Mouse (Mus musculus) hindbrain, embryonic 11.5 days (tissue): ENCODE measurements around the gene Chrnd. TPM values are rescaled to one million over a fixed set of nuclear protein-coding genes. Genes with fewer than 3 reads are reported as not detected.

Source experiments
- ATAC-seq: fragments of 200-750 bp; cut with Nextera tagmentation; 2 replicates; pipeline ENCODE4 v1.8.0; 2017; ENCODE audit warnings: mild to moderate bottlenecking, moderate TSS enrichment, moderate library complexity; ENCODE audit not compliant: low FRiP score
- DNase-seq: peaks from one replicate; pipeline ENCODE4 v3.0.0-alpha.2; 2015; ENCODE audit warnings: low spot score
- H3K27ac ChIP-seq: fragments of 300-500 bp; sonication (generic); 2 replicates; pipeline ENCODE4 v1.5.1; 2014; ENCODE audit warnings: mild to moderate bottlenecking, low read depth, low read length
- H3K27me3 ChIP-seq: fragments of 300-500 bp; sonication (generic); 2 replicates; pipeline ENCODE4 v1.6.1; 2014; ENCODE audit warnings: mild to moderate bottlenecking, low read length, moderate library complexity, mixed read lengths; ENCODE audit not compliant: control insufficient read depth, insufficient read depth
- H3K36me3 ChIP-seq: fragments of 300-500 bp; sonication (generic); 2 replicates; pipeline ENCODE4 v1.6.1; 2014; ENCODE audit warnings: mild to moderate bottlenecking, low read length, moderate library complexity, mixed read lengths; ENCODE audit not compliant: control insufficient read depth, insufficient read depth
- H3K4me1 ChIP-seq: fragments of 300-500 bp; sonication (generic); replicated peaks from 2 replicates; pipeline ENCODE4 v1.6.1; 2014; ENCODE audit warnings: low read length, mixed read lengths; ENCODE audit not compliant: control insufficient read depth, insufficient read depth
- H3K4me2 ChIP-seq: fragments of 300-500 bp; sonication (generic); replicated peaks from 2 replicates; pipeline ENCODE4 v1.6.1; 2014; ENCODE audit warnings: mild to moderate bottlenecking, low read depth, low read length
- H3K4me3 ChIP-seq: fragments of 300-500 bp; sonication (generic); 2 replicates; pipeline ENCODE4 v1.5.1; 2014; ENCODE audit warnings: low read depth, low read length
- H3K9ac ChIP-seq: fragments of 300-500 bp; sonication (generic); 2 replicates; pipeline ENCODE4 v1.6.1; 2014; ENCODE audit warnings: low read depth, low read length
- H3K9me3 ChIP-seq: fragments of 300-500 bp; sonication (generic); 2 replicates; pipeline ENCODE4 v1.6.1; 2016; ENCODE audit warnings: low read length; ENCODE audit not compliant: control insufficient read depth
- WGBS: fragments of 180-500 bp; shearing (Covaris S2); extraction: QIAGEN DNeasy Blood & Tissue Kit; methylation state at CpG from one replicate; pipeline ENCODE4 v1.1.7; 2014; 5-methylcytosine and 5-hydroxymethylcytosine counted together
- polyA plus RNA-seq: library from polyadenylated mRNA; unstranded; fragments of >200 nt; fragmentation: Nextera tagmentation; extraction: Ambion mirVana; gene quantifications from 2 replicates; pipeline ENCODE4 v1.2.1, GENCODE M21; 2014

Chrnd gene
- polyA plus RNA-seq, 1 experiment from 2014 or later, result not detected

DNA sequence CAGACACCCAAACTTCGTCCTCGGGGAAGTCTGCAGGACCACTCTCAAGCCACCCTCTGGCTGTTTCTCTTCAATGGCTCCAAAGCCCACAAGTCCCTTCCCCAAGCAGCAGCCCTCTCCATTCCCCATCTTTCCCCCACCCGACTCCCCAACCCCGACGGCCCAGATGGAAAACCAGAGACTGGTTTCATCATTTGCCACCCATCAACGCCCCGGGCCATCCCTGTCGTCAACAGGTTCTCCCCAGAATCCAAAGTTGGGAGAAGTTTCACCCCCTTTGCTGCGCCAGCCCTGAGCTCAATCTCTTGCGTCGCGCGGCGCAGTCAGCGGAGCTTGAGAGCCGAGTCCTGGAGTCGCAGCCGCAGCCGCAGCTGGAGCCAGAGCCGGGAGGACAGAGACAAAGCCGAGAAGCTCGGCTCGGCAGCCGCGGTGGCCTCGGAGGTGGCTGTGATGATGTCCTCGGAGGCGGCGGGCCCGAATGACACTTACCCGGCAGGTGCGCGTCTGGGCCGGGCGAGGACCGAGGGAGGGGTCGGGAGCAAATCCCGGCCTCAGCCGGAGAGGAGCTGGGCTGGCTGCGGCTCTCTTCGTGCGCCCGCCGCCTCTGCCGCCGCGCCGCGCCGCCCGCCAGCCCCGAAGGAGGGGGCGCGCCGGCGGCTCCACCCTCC is 34.7 kb upstream of the Chrnd start:
- Histone ChIP-seq H3K9ac (peak overlapping the region; percentile 50), H3K27ac (no peak overlapping the region), H3K4me1 (peaks cover 8% of the 10 kb centered on the region; the same call in 1 of the 2 replicates), H3K9me3 (no peaks in the 10 kb centered on the region), H3K4me2 (peak overlapping the region; percentile 74), H3K27me3 (peaks cover 79% of the 10 kb centered on the region), H3K4me3 (peak overlapping the region; percentile 41), H3K36me3 (no peaks in the 10 kb centered on the region)
- WGBS, result under 1% methylated on average over 42 of the region's 56 CpGs
- DNase-seq (peak; percentile 74), ATAC-seq (peak; percentile 37; the same call in 1 of the 2 replicates)

DNA sequence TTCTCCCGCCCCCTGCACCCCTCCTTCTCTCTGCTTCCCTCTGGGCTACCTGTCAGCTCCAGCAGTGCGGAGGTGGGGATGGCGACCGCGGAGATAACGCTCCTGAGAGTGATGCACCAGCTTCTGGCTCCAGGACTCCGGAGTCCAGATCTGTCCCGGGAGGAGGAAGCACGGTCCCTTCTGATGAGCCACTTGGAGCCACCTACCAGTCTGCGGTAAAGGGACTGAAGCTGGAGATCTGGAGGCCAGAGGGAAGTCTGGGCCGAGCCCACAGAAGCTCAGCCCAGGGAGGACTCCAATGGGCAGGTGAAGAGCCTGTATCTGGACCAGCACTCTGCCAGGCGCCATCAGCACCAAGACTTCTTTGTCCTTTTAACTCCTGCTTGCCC is 34.2 kb upstream of the Chrnd start, which contains the start of gene Ecel1:
Gene Ecel1, minus strand, starts transcription at position 323 of the 389 bp plus-strand sequence.
- Histone ChIP-seq H3K4me1 (peaks cover 8% of the 10 kb centered on the region; the same call in 1 of the 2 replicates), H3K9ac (peak within 1 kb of the TSS; percentile 50), H3K9me3 (no peaks in the 10 kb centered on the region), H3K27me3 (peaks cover 76% of the 10 kb centered on the region), H3K27ac (no peak within 1 kb of the TSS), H3K4me3 (peak within 1 kb of the TSS; percentile 41), H3K36me3 (no peaks in the 10 kb centered on the region), H3K4me2 (peak within 1 kb of the TSS; percentile 74)
- peak; percentile 43 for DNase-seq
- WGBS, result 3% methylated on average over 12 of the region's 12 CpGs
- peak; percentile 39; the same call in 1 of the 2 replicates for ATAC-seq

DNA sequence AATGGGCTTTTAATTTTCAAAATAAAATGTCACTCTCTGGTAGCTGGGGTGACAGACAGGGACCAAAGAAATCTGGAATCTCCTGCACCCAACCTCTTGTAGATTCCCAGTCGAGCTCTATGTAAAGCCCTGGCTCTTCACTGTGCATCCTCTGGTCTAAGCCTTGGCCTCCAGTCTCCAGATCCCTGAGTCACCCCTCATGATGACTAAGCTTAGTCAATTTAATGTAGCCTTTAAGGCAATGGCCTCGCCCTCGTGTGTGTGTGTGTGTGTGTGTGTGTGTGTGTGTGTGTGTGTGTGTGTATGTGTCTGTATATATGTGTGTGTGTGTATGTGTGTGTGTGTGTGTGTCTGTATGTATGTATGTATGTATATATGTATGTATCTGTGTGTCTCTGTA is 31.0 kb upstream of the Chrnd start:
- ATAC-seq, result no peak
- Histone ChIP-seq H3K4me3 (no peak overlapping the region), H3K27ac (no peak overlapping the region), H3K27me3 (peaks cover 44% of the 10 kb centered on the region), H3K4me1 (peaks cover 4% of the 10 kb centered on the region; the same call in 1 of the 2 replicates), H3K4me2 (no peak overlapping the region), H3K36me3 (no peaks in the 10 kb centered on the region), H3K9me3 (no peaks in the 10 kb centered on the region), H3K9ac (no peak overlapping the region)
- no peak for DNase-seq
- WGBS, result 86% methylated on average over 3 of the region's 3 CpGs

DNA sequence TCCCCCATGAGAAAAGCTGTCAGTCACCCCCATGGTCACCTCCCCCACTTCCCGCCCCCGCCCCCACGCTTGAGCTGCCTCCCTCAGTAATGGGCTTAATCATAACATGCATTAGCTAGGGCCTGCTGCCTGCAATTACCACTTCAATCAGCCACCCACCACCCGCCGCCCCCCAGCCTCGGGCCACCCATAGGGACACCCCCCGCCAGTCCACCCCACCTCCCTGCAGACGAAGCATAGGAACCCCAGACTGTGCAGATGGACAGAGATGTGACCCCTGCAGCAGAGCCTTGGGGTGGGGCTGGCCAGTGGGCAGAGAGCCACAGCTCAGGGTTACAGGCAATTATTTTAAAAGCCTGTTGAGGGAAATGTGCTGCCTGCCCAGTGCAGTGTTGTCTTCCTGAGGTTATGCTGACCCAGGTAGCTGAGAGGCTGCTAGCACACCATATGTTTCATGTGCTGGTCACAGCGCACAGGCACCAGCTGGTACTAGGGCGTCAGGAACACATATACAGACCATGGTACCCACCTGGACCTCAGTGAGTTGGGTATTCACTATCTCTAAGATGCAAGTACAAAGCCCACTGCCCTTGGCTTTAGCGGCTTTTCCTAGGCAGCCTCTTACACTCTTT is 26.1 kb upstream of the Chrnd start:
- H3K4me2 ChIP-seq, result no peak overlapping the region
- ATAC-seq (peak; percentile 73), DNase-seq (no peak)
- 0 out of 2 replicates have a peak overlapping the region, but pooled peaks have one; percentile 17 for H3K27ac ChIP-seq
- H3K9ac ChIP-seq, result no peak overlapping the region
- H3K27me3 ChIP-seq, result no peaks in the 10 kb centered on the region
- no peaks in the 10 kb centered on the region for H3K36me3 ChIP-seq
- H3K4me3 ChIP-seq, result no peak overlapping the region
- WGBS, result 38% methylated on average over 11 of the region's 11 CpGs
- no peaks in the 10 kb centered on the region for H3K9me3 ChIP-seq
- H3K4me1 ChIP-seq, result no peaks in the 10 kb centered on the region

DNA sequence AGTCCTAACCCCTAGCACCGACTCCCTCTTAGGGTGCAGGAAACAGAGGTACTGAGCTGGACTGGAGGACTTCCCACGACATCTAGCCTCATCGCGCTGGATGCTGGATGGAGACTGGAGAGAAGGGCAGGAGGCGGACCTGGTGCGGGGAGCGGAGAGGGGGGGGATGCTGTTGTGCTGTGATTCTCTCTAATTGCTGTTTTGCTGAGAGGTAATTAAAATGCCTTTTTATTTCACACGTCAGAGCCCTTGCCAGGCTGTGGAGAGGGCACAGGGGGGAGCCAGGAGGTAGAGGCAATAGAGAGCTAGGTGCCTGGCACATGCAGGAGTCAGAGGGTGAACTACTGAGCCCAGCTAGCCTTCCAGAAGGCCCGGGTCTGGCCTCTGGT is 25.6 kb upstream of the Chrnd start:
- 47% methylated on average over 9 of the region's 9 CpGs for WGBS
- H3K27me3 ChIP-seq, result no peaks in the 10 kb centered on the region
- no peak overlapping the region for H3K27ac ChIP-seq
- H3K4me3 ChIP-seq, result no peak overlapping the region
- ATAC-seq (no peak), DNase-seq (no peak)
- H3K36me3 ChIP-seq, result no peaks in the 10 kb centered on the region
- no peak overlapping the region for H3K9ac ChIP-seq
- H3K4me2 ChIP-seq, result no peak overlapping the region
- no peaks in the 10 kb centered on the region for H3K9me3 ChIP-seq
- no peaks in the 10 kb centered on the region for H3K4me1 ChIP-seq

DNA sequence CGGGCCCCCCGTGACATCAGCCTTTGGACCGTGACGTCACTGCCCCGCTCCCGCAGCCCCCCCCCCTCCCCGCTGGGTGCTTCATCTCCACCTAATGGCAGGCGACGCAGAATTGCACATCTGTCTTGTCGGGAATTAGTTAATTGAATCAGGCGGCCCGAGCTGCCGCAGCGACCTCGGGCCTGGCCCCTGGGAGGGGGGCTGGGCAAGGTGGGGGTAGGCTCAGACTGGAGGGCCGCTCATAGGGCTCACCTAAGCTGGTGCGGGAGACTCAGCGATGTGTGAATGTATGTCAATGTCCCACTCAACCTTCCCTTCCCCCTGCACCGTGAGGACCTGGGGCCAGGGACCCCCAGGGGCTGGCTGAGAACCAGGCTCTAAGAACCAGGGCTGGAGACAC is 19.9 kb upstream of the Chrnd start:
- no peaks in the 10 kb centered on the region; the same call in 1 of the 2 replicates for H3K27me3 ChIP-seq

DNA sequence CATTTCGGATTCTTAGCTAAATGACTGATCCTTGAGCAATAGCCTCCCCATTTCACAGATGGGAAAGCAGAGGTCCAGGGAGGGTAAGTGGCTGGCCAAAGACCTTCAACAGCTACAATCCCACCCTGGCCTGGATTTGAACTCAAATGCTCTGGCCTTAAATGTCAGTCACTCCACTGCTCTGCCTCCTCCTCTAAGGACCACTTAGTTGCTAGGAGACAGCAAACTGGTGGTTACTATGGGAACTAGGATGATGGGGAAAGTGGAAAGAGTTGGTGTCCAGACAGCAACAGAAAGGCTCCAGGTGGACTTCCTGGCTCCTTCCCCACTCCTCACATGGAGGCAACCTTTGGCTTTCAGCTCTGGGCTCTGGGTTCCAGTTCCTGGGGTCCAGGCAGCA is 19.1 kb upstream of the Chrnd start:
- ATAC-seq (no peak), DNase-seq (no peak)
- WGBS, result 92% methylated on average over 1 of the region's 1 CpGs
- H3K27ac ChIP-seq, result peak overlapping the region; percentile 63; the same call in 1 of the 2 replicates
- H3K4me3 ChIP-seq, result no peak overlapping the region
- peaks cover 5% of the 10 kb centered on the region; the same call in 1 of the 2 replicates for H3K4me1 ChIP-seq
- no peak overlapping the region for H3K4me2 ChIP-seq
- H3K36me3 ChIP-seq, result no peaks in the 10 kb centered on the region
- no peaks in the 10 kb centered on the region; the same call in 1 of the 2 replicates for H3K27me3 ChIP-seq
- no peak overlapping the region for H3K9ac ChIP-seq
- no peaks in the 10 kb centered on the region for H3K9me3 ChIP-seq

More for the DNA sequence above, 19.9 kb upstream of the Chrnd start:
- 12% methylated on average over 19 of the region's 19 CpGs for WGBS
- ATAC-seq, result peak; percentile 63
- Histone ChIP-seq H3K9me3 (no peaks in the 10 kb centered on the region), H3K36me3 (no peaks in the 10 kb centered on the region), H3K4me3 (no peak overlapping the region), H3K4me2 (no peak overlapping the region), H3K4me1 (peaks cover 5% of the 10 kb centered on the region; the same call in 1 of the 2 replicates), H3K27ac (peak overlapping the region; percentile 66; the same call in 1 of the 2 replicates), H3K9ac (no peak overlapping the region)
- peak; percentile 49 for DNase-seq

DNA sequence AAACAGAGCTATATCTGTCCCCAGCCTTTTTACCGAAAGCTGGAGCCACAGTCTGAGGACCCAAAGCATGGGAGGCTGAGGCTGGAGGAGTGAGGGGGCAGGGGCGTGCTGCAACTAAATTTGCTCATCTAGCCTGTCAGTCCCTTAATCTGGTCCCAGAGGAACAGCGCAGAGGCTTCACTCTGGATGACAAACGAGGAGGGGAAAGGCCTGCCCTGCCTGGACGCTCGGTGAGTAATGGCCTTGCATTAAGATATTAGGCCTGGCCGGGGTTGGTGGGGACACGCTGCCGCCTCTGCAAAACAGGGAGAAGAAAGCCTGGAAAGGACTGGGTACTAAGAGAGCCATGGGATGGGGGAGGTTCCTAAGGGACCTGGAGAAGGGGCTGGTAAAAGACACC is 18.1 kb upstream of the Chrnd start:
- Histone ChIP-seq H3K4me2 (no peak overlapping the region), H3K9ac (no peak overlapping the region), H3K27ac (peak overlapping the region; percentile 63), H3K36me3 (no peaks in the 10 kb centered on the region), H3K4me3 (no peak overlapping the region), H3K4me1 (peaks cover 5% of the 10 kb centered on the region; the same call in 1 of the 2 replicates), H3K9me3 (no peaks in the 10 kb centered on the region), H3K27me3 (no peaks in the 10 kb centered on the region; the same call in 1 of the 2 replicates)
- ATAC-seq, result no peak
- DNase-seq, result peak; percentile 47
- 47% methylated on average over 9 of the region's 9 CpGs for WGBS
